Mouse (Mus musculus) liver, embryonic 14 days (tissue): ENCODE measurements around the gene Fbxl12. TPM values are rescaled to one million over a fixed set of nuclear protein-coding genes. Genes with fewer than 3 reads are reported as not detected.

Experiments used
- polyA plus RNA-seq: library from polyadenylated mRNA; depleted of rRNA; stranded (reverse); fragments of >200 nt; gene quantifications from 2 replicates; pipeline ENCODE4 v1.2.3, GENCODE M21; 2012; rRNA removed

The Fbxl12 gene
- polyA plus RNA-seq, result 5.9 and 6.9 TPM in 2 replicates

DNA sequence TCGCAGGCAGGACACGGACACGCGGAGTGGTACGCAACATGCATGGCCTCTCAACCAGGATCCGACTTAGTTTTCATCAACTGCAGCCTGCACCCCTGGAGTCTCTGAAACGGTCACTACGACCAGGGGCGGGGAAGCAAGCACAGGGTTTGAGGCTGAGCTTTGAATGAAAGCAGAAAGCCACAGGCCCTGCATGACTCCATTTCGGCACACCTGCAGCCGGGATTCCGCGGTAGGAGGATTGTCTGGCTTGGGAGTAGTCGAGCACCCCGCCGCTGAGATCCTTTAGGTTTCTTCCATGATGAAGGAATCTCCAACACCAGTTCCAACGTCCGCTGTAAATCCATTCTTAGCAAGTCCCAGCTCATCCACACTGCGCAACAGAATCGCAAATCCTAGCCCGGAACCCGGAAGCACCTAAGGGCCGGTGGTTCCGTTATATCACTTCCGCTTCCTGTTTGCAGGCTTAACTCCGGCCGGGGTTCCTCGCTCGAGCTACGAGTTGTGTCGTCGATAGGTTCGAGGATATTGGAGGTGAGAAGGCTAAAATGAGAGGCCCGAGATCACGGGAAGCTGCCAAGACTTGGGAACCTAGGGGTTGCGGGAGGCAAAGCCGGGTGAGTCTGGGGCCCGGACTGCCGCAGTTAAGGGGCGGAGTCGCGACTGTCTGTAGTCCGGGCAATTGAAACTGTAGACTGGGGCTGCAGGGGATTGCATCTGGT lies at the start of gene Fbxl12:
Gene Fbxl12, minus strand, starts transcription at position 408 of the 722 bp plus-strand sequence.

DNA sequence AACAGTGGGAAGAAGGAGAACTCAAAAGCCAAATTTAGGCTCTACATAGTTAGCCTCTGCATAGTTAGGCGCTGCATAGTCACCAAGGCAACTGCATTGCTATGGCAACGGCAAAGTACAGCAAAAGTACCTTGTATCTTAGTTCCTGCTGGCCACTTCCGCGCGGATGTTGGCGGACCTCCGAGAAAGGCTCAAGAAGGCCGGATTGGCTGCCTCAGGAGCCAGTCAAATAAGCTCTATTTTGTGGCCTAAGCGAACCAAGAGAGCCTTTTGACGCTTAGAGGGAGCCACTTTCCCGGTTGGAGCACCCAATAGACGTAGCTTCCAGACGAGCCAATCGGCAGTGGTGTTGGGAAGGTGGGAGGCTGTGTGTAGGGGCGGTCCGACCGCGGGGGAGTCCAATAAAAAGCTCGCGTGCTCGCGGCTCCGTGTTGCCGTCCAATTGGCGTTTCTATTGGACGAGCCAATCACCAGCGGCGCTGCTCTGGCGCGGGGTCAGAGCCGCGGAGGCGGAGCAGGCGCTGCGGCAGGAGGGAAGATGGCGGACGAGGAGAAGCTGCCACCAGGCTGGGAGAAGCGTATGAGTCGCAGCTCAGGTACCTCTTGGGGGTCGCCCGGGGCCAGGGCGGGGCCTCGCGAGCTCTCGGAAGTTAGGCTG lies 7.2 kb upstream of the Fbxl12 start, which contains the start of gene Pin1:
Gene Pin1, plus strand, starts transcription at position 494 of the 658 bp plus-strand sequence.

DNA sequence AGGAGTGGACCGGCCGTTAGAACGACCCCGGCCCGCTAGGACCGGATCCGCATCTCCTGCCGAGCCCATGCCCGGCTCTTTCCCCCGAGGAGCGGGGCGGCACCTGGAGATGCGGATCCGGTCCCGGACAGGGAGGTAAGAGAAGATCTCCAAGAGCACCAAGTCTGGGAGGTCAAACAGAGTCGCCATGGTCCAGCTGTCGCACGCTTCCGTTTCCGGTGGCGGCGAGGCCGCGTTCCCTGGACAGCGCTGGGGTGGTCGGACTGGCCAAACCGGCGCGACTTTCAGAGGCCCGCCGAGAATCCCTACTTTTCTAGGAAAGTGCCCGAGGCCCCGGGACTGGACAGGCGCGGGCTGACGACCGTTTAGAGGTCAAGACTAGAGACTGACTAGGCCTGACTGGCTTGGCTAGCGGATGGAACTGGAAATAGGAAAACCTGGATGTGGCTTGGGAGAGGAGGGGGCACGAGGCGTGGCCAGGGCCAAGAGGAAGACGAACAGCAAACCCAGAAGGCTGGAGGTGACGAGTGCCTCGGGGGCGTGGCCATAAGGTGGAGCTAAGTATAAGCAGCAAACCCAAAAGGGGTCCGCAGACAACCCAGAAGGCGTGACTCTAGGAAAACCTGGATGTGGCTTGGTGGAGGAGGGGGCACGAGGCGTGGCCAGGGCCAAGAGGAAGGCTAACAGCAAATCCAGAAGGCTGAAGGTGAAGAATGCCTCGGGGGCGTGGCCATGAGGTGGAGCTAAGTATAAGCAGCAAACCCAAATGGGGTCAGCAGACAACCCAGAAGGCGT lies 2.3 kb downstream of the Fbxl12 start, which contains the start of gene Ubl5:
Gene Ubl5, plus strand, starts transcription at position 778 of the 795 bp plus-strand sequence.

DNA sequence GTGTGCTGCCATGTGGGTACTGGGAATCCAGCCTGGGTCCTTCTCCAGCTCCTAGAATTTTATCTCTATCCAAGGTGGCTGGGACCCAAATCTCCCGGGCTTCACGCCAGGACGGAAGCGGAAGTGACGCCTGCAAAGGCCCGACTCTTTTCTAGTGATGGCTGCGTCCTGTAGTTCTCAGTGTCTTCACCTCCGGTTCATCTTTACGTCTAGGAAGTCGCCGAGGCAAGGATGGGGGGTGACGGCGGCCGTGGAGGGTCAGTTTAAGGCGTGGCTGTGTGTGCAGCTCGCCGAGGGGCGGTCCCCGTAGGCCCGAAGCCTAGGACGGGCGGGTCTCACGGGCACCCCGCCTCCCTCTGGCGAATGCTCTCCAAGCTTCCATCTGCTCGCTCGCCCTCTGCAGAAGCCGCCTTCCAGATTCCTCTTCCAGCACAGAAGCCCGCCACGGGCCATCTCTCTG lies 63.4 kb downstream of the Fbxl12 start, which contains the start of gene Zfp846:
Gene Zfp846, plus strand, starts transcription at position 117 of the 460 bp plus-strand sequence.

Other genes starting within 250 kb of the Fbxl12 start
- 1.7 and 2.1 TPM in 2 replicates for gene Zfp26, start 184.6 kb downstream of the Fbxl12 start, polyA plus RNA-seq
- 3.9 and 5.0 TPM in 2 replicates for gene Zfp426, start 152.0 kb downstream of the Fbxl12 start, polyA plus RNA-seq
- gene Zfp266, start 123.3 kb downstream of the Fbxl12 start, polyA plus RNA-seq, result 4.9 and 5.8 TPM in 2 replicates
- 1.6 and 1.9 TPM in 2 replicates for gene Zfp846, start 63.5 kb downstream of the Fbxl12 start, polyA plus RNA-seq
- 192 and 193 TPM in 2 replicates for gene Ubl5, start 1.9 kb downstream of the Fbxl12 start, polyA plus RNA-seq
- 12.3 and 13.3 TPM in 2 replicates for gene Pin1, start 7.3 kb upstream of the Fbxl12 start, polyA plus RNA-seq
- 0.06 and 0.12 TPM in 2 replicates for gene Olfm2, start 101.6 kb upstream of the Fbxl12 start, polyA plus RNA-seq
- gene Col5a3, start 170.3 kb upstream of the Fbxl12 start, polyA plus RNA-seq, result 0.05 and 0.10 TPM in 2 replicates
- gene Rdh8, start 173.7 kb upstream of the Fbxl12 start, polyA plus RNA-seq, result not detected in 2 replicates
- gene A230050P20Rik, start 223.9 kb upstream of the Fbxl12 start, polyA plus RNA-seq, result 10.5 and 12.0 TPM in 2 replicates
- gene Angptl6, start 235.0 kb upstream of the Fbxl12 start, polyA plus RNA-seq, result 6.1 and 7.2 TPM in 2 replicates
- gene Ppan, start 243.4 kb upstream of the Fbxl12 start, polyA plus RNA-seq, result 75.4 and 82.4 TPM in 2 replicates